Mouse (Mus musculus) layer of hippocampus, adult 9-11 months (tissue): ENCODE measurements at regions not wholly inside any gene's neighbourhood (a gene's known extent, or its start where the extent isn't known, plus 50 kb on each side); places are given as distances from the start of the nearest gene placed in this dataset.

Experiments
- DNase-seq: peaks from one replicate; pipeline ENCODE4 v3.0.0; 2022

DNA sequence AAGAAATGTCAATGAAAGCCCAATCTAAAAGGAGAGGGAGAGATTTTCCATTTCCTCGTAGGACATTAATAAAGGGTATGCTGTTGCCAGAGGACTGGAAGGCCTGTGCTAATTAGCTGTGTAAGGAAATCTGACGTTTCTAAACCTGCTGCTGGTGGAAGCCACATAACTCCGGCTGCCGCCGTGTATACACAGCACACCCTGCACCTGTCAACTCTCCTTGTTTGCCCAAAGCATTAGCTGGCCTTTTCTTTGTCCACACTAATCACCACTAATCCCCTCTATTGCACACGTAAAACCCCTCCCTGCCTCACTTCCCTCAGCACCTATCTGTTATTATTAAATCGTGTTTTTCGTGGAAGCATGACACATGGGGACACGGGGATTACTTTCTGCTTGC is 108.7 kb downstream of the Gm10260 start:
- no peak for DNase-seq

DNA sequence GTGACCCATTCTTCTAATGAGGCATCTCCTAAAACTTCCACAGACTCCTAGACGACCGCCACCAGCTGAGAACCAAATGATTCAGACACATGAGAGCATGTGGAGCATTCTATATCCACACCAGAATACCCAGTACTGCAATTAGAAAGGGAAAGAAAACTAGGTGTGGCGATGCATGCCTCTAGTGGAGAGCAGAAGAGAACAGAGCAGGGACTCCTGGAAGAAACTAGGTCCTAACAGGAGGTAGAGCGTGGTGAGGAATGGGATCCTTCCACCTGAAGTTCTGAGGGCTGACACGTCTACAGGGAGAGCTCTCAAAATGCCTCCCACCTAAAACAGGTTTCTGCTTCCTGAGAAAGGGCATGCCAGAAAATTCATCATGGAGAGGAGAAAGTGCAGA is 109.3 kb downstream of the Gm10260 start:
- DNase-seq: no peak

GRCm38 (mm10) chr13:97650191-97650590 is 110.2 kb downstream of the Gm10260 start:
- no peak for DNase-seq

GRCm38 (mm10) chr13:97647486-97647885 is 112.9 kb downstream of the Gm10260 start:
- no peak for DNase-seq

DNA sequence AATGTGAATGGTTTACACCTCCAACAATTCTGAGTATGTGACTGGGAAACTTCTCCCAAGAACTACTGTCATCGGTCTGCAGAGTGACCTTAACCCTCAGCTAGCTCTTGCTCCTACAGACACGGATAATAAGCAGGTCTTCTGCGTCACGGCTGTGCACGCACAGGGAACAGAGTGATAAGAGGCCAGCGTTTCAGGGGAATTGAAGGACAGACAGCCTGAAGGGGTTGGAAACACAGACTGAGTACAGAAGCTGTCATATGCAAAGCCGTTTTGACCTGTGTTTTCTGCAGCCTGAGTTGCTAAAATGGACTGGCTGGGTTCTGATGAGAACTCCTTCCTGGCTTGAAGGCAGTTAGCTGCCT is 114.4 kb downstream of the Gm10260 start:
- no peak for DNase-seq

DNA sequence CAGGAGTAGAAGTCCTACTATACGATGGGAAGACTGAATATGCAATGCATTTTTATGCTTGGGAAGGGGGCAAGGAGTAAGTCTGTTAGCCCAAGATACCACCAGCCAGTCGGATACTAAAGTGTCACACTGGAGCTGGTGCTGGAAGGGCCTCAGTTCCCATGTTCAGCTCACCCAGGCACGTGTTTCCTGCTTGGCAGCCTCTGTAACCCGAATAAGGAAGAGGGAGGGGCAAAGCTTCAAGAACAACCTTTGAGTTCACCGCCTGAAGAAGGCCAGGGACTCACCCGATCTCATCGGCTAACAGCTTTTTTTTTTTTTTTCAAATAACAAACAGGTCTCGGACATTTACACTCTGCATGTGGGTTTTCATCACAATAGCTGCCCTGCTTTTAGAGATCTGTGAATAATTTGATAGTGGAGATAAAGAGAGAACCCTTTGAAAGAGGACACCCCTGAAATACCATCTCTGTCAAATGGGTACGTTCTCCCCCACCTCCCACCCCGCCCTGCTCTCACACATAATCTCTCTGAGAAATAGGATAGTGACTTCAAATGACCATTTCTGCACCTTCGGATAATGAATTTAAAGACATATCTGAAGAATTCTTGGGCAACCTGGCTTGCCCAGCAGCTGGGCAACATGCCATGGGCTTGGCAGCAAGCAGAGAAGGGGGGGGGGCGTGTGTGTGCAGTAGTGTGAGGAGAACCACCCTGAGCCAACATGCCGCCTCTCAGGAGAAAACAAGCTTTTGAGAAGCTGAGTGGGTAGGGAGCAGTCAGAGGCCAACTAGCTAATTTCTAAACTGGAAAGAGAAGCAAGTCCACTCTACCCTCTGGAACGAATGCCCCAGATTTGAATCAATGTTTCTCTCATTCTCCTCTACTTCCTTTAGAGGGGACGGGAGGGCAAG is 115.1 kb downstream of the Gm10260 start:
- no peak for DNase-seq

- no peak for DNase-seq
Observed at GRCm38 (mm10) chr13:97640236-97640635, 120.2 kb downstream of the Gm10260 start.

- DNase-seq: no peak
Observed at GRCm38 (mm10) chr13:97639656-97640055, 120.8 kb downstream of the Gm10260 start.

GRCm38 (mm10) chr13:97638457-97639088 is 121.9 kb downstream of the Gm10260 start:
- no peak for DNase-seq

GRCm38 (mm10) chr13:97637506-97637905 is 122.9 kb downstream of the Gm10260 start:
- DNase-seq: no peak

- DNase-seq: peak; percentile 95
Observed at GRCm38 (mm10) chr13:97634041-97634788, 126.2 kb downstream of the Gm10260 start.

DNA sequence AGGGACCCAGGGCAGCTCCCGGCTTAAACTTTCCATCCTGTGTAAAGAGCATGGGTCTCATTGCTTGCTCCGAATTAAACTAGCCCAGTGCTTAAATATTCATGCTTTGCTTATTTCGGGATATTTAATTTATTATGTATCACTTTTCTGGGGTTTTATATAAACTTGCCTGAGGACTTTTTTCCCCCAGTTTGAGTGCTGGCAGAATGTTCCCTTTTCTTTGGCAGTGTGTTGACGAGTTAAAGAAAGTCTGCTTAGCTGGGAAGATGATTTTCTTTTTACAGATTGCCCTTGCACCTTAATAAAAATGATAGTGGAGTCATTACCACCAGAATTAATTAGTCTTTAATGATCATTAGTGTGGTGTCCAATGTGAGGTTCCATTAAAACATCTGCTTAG is 126.9 kb downstream of the Gm10260 start:
- no peak for DNase-seq

DNA sequence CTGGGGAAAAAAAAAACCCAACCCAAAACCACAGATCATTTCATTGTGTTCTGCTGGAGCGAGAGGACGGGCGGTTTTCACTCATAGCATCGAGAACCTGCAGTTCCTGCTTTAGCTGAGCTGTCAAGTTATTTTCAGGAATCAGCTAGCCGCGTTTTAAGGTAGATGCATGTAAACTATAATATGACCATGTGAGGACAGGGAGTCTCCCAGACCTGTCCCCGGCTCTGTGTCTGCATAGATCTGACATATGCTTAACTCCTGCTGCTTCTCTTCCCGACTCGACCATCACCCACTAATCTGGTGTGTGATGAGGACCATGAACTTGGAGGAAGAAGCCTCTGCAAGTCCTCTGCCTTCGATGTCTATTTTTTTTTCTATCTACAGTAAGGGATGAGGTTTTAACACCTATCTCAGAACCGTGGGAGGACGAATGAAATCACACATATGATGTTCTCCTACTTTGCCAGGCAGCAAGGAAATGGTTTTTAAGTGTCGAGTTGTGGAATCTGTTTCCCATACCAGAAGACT is 128.5 kb downstream of the Gm10260 start:
- peak; percentile 47 for DNase-seq

GRCm38 (mm10) chr13:97630921-97631320 is 129.5 kb downstream of the Gm10260 start:
- no peak for DNase-seq

- no peak for DNase-seq
Observed at GRCm38 (mm10) chr13:97628608-97629007, 131.8 kb downstream of the Gm10260 start.

DNA sequence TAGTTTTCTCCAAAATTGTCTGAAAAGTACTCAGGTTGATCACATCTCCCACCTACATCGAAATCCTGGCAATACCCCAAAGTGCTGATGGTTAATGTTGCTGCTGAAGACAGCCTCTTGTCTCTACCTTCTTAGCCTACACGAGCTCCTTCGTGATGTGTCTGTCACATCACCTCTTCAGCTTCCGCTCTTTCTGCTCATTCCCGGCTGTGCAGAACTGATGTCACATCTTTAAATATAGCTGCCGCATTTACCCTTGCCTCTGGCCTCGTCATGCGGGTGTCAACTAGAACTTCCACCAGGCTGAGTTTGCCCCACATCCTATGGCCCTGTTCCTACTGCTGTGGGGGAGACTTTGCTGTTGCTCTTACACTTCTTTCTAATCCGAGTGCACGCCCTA is 133.2 kb downstream of the Gm10260 start:
- DNase-seq: peak; percentile 49

- DNase-seq: no peak
Observed at GRCm38 (mm10) chr13:97626786-97627185, 133.6 kb downstream of the Gm10260 start.

- DNase-seq: no peak
Observed at GRCm38 (mm10) chr13:97626116-97626515, 134.3 kb downstream of the Gm10260 start.

DNA sequence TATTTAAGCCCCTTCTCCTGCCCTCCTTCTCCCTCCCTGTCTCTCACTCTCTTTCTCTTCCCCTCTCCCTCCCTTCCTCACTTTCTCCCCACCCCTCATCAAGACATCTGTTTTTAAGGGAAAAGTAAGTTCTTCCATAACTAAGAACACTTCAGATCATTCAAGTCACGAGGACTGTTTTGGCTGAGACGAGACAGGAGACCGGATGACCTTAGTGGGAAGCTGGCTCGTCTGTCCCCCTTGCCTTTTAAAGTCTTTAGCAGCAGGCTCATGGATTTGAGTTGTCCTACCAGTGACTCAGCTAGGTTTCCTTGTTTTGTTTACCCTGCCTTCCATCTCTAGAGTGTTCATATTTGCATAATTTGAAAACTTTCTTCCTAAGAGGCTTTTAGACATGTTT is 135.0 kb downstream of the Gm10260 start:
- no peak for DNase-seq

- DNase-seq: no peak
Observed at GRCm38 (mm10) chr13:97618190-97618586, 142.2 kb downstream of the Gm10260 start.

- DNase-seq: no peak
Observed at GRCm38 (mm10) chr13:97617511-97618189, 142.8 kb downstream of the Gm10260 start.

- DNase-seq: no peak
Observed at GRCm38 (mm10) chr13:97616919-97617318, 143.5 kb downstream of the Gm10260 start.

- peak; percentile 74 for DNase-seq
Observed at GRCm38 (mm10) chr13:97607221-97607723, 153.2 kb downstream of the Gm10260 start.
